Mouse (Mus musculus) R1 (cell line): ENCODE measurements around the gene Actl11.

Source experiments
- DNase-seq: peaks from one replicate; pipeline ENCODE4 v3.0.0-alpha.2; 2018; ENCODE audit warnings: low read depth, low spot score

Actl11 gene

DNA sequence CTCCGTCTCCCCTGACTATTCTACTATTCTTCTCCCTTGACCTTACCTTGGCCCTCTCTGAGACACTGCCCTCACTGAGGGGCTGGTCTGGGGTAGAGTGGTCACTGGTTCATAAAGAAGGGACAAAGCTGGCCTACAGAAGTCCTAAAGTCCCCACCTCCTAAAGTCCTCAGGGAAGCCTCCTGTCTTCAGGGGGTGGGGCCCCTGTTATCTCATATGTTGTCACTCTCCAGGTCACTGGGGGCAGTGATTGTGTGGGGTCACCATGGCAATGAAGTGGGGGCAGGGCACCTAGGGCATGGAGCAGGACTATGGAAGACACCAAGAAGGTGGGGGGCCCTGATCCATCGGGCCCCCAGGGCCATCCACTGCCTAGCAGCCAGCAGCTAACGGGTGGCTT is at the start of gene Actl11:
Actl11 (plus strand) TSS at position 301 of the 400 bp plus-strand sequence.
- no peak for DNase-seq

DNA sequence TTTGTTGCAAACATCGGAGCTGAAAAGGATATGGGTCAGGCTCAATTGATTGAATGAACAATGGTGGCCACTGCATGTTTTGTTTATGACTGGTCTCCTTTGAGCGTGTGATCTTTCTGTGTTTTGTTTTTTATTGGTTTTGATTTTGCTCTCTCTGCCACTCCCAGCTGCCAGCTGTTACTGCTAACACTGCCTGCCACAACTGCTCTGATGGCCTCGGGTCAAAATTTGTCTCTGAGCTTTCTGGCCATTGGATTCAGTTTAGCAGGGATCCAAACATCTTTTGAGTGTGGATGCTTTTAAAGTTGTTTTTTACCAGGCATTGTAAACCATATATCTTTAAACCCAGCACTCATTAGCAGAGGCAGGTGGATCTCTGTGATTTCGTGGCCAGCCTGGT is 47.9 kb upstream of the Actl11 start:
- no peak for DNase-seq

DNA sequence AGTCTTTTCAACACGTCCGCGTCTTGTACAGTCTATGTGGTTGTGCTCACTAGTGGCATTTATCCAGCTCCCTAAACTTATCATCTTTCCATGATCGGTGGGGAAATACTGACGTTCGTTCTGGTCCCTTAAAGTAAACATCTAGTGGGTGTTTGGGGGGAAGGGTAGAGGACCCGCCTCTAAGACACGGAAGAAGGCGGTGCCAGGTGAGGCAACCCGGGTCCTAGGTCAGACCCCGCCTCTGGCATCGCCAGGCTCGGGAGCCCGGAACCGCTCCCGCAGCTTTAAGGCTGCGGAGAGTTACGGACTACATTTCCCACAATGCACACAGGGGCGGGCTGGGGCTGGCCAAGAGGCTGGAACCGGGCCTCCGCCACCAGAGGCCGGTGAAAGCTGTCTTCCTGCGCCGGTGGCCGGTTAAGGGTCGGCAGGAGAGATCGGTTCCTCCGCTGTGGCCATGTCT is 40.4 kb upstream of the Actl11 start, which contains the start of gene Mon1a:
Mon1a (plus strand) TSS at position 348 of the 463 bp plus-strand sequence.
- peak; percentile 91 for DNase-seq

DNA sequence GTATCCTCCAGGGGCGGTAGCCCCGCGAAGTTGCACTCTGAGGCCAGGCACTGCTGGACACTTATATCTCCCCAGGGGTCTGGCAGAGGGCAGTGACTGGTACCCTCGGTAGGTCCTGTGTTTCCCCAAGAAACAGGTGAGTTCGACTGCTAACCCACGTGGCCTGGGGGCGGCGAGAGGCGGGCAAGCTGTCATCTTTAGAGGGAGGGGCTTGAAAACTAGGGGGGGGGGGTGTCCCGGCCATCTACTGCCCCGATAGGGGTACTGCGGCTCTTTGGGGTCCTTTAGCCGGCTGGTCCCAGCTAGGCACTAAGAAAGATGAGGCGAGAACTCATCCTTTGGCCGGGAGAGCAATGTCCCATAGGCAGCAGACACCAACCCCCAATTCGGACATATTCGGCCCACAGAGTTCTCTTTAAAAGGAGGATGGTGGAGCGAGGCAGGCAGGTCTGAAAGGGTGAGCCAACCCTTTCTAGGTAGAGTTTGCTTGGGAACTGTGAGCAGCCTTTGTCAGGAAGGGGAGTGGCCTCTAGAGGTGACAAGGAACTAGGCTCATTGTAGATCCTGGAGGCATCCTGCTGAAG is 39.9 kb upstream of the Actl11 start:
- DNase-seq, result peak; percentile 77

DNA sequence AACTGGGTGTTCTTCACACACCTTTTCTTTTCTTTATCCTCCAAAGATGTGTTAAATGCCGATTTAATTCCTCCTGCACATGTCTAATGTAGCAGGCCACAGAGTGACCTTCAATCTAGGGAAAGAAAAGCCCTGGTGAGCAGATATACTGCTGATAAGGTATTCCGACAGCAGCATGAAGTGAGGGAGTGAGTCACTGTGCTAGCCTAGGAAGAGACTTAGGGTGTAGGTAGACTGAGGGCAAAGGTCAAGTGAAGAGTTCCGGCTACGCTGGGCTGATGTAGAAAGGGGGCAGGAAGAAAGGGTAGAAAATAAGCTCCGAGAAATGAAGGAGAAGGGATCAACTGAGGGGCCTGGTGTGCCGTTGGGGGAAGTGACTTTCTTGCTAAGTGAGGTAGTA is 38.0 kb upstream of the Actl11 start:
- DNase-seq, result no peak

DNA sequence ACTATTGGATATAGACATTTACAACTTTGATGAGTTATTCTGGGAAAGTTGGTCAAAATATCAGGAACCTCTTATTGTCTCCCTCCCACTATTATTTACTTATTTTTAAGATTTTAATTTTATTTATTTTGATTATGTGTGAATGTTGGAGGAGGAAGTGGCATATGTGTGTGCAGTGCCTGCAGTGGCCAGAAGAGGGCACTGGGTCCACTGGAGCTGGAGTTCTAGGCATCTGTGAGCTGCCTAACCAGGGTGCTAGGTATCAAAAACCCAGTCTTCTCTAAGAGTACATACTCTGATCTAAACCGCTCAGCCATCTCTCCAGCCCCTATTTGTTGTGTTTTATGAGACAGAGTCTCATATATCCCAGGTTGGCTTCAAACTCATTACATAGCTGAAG is 37.2 kb upstream of the Actl11 start:
- peak; percentile 64 for DNase-seq

DNA sequence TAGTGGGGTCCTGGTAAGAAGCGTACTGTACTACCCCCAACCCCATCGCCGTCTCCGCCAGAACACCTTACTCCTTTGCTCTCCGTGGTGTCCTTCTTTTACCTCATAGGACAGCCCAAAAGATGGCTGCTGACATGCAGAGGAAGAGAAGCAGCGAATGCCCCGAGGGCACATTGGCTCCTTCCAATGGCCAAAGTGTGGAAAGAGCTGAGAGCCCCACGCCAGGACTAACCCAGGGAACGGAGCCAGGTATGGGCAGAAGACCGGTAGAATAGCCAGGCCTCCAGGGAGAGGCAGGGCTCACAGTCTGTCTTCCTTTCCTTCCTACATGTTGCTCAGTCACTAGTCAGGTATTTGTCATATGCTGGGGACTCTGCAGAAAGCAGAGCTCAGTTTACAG is 29.7 kb upstream of the Actl11 start:
- DNase-seq, result no peak

DNA sequence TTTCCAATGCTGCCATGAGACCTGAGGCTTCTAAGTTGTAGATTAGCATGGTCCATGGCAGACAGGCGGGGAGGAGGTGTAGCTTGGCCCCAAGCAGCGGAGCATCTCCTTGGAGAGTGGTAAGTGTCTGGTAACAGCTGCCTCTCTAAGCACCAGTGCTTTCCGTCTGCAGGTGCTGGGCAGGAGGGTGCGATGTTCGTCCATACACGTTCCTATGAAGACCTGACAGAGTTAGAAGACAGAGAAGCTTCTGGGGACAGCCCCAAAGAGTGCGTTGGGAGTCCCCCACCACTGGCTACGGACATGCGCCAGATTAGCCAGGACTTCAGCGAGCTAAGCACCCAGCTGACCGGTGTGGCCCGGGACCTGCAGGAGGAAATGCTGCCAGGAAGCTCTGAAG is 28.4 kb upstream of the Actl11 start:
- no peak for DNase-seq

DNA sequence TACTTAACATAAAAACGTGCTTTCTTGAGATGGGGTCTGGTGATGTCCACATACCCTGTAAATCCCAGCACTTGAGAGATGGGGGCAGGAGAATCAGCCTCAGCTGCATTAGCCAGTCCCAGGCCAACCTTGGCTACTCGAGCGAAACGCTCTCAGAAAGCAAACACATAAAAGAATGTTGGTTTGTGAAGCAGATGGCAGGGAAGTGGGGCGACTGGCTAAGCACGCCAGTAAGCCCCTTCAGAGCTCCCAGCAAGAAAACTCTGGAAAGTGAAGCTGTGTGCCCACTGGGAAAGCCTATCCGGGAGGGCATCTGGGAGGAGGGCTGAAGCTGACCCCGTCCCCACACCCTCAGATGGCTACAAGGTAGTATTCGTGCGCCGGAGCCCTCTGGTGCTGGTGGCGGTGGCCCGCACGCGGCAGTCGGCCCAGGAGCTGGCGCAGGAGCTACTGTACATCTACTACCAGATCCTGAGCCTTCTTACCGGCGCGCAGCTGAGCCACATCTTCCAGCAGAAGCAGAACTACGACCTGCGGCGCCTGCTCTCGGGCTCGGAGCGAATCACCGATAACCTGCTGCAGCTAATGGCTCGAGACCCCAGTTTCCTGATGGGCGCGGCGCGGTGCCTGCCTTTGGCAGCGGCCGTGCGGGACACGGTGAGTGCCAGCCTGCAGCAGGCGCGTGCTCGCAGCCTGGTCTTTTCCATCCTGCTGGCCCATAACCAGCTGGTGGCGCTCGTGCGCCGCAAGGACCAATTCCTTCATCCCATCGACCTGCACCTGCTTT is 27.2 kb upstream of the Actl11 start:
- peak; percentile 95 for DNase-seq

DNA sequence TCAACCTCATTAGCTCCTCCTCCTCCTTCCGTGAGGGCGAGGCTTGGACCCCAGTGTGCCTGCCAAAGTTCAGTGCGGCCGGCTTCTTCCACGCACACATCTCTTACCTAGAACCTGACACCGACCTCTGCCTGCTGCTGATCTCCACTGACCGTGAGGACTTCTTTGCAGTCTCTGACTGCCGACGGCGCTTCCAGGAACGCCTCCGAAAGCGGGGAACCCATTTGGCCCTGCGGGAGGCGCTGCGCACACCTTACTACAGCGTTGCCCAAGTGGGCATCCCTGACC is 26.7 kb upstream of the Actl11 start:
- DNase-seq, result no peak

DNA sequence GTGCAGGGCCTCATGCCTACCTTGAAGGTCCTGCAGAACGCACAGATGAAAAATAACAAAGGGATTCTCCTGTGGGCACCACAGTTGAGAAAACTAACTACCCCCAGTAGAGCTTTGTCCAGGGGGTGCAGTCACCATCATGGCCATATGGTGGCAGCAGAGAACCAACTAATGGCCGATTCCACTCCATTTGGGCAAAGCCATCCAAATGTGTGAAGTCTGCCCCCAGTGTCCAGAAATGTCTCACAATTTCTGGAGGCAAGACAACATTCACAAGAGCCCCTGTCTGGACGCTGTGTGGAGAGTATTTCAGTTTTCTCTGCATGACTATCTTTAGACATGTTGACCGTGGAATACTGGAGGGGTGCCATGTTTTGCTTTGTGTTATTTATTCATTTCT is 23.5 kb upstream of the Actl11 start:
- peak; percentile 93 for DNase-seq

DNA sequence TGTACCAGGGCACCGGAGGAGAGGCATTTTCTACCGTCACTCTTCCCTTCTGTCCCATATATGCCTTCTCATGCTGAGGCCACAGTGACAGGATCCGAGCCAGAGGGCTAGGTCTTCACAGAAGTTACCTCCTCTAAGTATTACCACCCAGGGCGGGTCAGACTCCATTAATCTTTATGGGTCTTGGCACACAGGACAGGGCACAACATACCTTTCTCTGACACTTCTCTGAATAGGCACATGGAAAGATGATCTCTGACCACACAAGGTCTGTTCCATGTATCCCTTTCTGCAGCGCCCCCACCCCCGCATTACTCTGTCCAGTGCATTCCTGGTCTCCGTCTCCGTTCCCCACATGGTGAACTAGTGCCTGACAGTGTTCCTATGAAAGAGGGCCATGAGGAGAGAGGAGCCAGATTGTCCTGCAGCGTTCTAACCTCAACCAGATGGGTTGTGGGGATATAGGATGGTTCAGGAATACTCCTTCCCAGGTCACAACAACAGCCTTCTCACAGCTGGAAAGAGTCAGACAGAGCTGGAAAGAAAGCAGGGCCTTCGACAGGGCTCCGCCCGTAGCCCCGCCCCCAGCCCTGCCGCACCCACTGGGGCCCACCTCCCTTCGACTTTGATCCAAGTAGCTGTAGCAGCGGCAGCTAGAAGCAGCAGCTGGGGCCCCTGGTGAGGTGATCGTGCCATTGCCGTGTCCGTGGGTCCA is 21.9 kb upstream of the Actl11 start, which contains the start of gene Mst1r:
Mst1r (plus strand) TSS at position 622 of the 715 bp plus-strand sequence.
- DNase-seq, result peak; percentile 79

DNA sequence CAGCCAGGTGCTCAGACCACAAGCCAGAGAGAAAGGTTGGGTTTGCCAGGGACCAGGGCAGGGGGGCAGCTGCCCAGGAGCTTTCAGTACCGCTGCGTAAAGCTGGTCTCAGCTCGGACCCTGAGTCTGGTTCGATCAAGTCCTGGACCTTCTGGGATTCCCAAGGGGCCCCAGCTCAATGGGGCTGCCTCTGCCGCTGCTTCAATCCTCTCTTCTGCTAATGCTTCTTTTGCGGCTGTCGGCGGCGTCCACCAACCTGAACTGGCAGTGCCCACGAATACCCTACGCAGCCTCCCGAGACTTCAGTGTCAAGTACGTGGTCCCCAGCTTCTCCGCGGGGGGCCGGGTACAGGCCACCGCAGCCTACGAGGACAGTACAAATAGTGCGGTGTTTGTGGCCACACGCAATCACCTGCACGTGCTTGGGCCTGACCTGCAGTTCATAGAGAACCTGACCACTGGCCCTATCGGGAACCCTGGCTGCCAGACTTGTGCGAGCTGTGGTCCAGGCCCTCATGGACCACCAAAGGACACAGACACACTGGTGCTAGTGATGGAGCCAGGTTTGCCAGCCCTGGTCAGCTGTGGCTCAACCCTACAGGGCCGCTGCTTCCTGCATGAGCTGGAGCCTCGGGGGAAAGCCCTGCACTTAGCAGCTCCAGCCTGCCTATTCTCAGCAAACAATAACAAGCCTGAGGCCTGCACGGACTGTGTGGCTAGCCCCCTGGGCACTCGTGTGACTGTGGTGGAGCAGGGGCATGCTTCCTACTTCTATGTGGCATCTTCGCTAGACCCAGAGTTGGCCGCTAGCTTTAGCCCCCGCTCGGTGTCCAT is 21.1 kb upstream of the Actl11 start:
- DNase-seq, result no peak

DNA sequence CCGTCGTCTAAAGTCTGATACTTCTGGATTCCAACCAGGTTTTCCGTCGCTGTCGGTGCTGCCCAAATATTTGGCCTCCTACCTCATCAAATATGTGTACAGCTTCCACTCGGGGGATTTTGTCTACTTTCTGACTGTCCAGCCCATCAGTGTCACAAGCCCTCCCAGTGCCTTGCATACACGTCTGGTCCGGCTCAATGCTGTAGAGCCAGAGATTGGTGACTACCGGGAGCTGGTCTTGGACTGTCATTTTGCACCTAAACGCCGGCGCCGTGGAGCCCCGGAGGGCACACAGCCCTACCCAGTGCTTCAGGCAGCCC is 20.5 kb upstream of the Actl11 start:
- DNase-seq, result no peak

DNA sequence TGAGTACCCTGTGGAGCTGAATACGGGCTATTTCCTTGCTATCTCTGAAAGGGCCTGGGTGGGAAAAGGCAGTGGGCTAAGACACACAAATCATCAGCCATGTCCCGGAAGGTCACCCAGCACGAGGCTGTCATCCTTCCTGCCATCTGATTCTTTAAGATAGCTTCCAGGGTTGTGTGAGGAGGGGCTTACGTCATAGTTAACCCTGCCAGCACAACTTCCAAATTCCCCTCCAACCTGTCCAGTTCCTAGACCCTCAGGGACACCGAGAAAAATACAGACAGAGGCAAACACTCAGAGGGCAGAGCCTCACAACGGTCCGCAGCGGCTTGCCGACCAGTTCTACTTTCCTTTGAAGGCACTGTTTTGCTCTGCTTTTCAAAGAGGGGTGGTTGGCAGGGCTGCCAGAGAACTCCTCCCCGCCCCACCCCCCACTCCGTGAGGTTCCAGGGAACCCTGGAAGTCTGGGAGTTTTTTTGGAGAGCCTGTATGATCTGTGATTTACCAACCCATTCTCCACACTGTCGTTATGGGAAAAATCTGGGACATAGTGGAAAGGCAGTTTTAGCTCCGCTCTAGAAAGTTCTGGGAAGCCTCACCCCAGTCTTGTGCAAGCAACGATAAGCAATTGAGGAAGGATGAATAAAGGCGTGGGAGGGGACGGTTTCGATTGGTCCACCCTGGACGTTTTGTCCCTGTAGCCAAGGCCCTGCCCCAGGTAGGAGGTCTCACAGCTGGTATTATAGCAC is 19.7 kb upstream of the Actl11 start:
- no peak for DNase-seq

DNA sequence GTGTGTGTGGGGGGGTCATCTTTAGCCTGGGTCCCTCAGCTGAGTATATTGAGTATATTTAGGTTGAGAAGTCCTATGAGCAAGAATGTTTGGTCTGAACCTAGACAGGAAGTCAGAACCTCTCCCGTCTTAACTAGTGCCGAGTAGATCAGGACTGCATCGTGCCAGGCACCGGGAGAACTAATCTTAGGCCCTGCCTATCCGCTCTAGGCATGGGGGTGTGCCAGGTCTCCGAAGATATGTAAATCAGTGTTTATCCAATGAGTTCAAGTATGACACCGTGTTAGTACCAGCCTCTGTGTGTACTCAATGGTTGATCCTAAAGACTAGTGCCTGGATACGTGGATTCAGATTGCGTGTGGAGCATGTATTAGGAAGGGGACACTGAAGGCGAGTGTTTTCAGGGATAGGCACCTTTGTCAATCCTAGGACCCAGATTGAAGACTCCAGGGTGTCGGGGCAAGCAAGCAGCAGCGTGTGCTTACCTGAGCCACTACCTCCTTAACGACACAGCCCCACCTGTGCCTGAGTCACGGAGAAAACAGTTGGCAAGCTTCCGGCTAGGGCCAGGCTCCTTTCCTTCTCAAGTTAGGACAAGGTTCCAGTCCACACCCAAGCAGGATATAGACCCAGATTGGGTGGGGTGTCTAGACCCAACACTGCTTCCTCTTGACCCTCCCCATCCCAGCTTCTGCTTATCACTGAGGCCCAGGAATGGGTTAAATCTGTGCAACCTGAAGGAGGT is 18.1 kb upstream of the Actl11 start:
- DNase-seq, result no peak

DNA sequence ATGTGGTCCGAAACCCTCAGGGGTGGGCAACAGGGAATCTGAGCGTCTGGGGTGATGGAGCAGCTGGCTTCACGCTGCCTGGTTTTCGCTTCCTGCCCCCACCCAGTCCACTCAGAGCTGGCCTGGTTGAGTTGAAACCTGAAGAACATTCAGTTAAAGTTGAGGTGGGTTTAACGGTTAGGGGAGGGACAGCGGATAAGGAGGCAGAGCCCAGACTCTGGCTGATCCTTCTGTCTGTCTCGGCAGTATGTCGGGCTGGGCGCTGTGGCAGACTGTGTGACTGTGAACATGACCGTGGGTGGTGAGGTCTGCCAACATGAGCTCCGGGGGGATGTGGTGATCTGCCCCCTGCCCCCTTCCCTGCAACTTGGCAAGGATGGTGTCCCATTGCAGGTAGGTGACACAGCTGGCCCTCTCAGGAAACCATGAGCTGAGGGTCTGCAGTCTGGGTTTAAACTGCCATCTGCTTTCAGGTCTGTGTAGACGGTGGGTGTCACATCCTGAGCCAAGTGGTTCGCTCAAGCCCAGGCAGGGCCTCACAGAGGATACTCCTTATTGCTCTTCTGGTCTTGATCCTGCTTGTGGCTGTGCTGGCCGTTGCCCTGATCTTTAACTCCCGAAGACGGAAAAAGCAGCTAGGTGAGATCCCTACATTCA is 13.4 kb upstream of the Actl11 start:
- DNase-seq, result no peak

DNA sequence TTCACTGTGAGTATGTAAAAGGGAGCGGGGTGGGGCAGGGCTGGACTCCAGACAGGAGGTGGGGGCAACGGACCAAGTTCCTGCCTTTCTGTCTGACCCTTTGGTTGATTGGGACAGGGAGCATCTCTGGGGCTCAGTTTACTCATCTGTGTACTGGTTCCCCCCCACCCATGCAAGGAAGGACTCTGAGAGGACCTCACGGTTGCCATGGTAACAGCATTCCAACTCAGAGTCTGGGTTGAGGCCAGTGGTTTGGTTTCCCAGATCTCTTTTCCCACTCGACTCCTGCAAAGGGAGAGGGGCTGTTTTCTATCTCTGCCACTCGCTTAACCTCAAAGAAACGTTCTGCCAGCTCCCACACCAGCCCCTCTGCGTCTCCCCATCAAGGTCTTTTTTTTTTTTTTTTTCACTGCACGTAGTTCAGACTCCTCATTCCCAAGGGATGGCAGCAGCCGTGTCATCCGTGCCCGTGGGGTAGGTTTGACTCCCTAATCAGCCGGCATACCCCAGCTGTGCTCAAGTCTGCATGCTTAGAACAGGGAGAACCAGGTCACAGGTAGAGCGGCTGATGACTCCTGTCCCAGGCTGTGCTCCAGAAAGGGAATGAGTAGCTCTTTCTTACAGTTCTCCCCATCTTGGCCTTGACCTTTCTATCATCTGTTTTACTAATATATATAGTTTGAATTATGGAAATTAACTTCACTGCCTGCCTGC is 10.2 kb upstream of the Actl11 start:
- peak; percentile 80 for DNase-seq

DNA sequence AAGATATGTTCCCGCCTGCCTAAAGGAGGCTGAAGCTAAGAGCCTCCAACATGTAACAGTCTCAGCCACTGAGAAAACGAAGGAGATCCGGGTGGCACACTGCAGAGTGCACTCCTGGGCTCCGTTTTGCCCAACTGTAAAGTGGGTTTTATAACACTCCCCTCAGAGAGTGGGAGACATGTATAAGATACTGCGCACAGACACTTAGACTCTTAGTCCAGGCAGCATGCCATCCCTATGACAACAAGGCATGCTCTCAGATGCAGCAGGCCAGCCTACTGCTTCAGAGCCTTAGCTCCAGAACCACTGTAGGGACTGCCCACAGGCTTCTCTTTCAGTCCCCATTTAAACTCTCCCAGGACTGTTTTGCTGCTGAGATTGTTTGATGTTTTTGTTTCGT is 9.4 kb upstream of the Actl11 start:
- DNase-seq, result no peak
